Mouse (Mus musculus): ENCODE results near the gene Vsir. TPM values are rescaled to one million over a fixed set of nuclear protein-coding genes. Genes with fewer than 3 reads are reported as not detected.

Gene Vsir
- polyA plus RNA-seq, 1 experiment from 2014 or later, result 3.4 TPM

DNA sequence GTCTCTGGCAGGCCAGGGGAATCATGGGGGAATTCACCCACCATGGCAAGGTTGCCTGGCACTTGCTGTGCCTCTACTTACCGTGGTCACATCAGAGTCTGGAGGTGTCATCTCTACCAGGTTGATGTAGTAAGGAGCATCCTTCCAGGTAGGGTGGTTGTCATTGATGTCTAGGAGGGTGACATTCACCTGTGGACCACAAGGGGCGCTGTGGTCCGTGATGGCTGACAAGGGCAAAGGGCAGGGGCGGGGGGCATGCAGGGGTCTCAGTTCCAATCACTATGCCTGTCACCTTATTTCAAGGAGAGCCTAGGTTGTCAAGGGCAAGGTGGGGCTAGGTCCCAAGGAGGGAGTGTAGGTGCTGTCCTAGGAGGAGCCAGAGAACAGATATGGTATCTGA lies 73.0 kb downstream of the Vsir start:
- Histone ChIP-seq H3K27ac (no peak overlapping the region), H3K4me2 (no peak overlapping the region), H3K27me3 (peaks cover 5% of the 10 kb centered on the region; the same call in 1 of the 2 replicates), H3K4me3 (no peak overlapping the region), H3K9ac (no peak overlapping the region), H3K9me3 (no peaks in the 10 kb centered on the region), H3K36me3 (no peaks in the 10 kb centered on the region), H3K4me1 (no peaks in the 10 kb centered on the region)
- 21% methylated on average over 4 of the region's 4 CpGs for WGBS
- no peak for ATAC-seq (ENCODE audit: insufficient number of reproducible peaks, low FRiP score, low TSS enrichment, low read depth)

Other genes starting within 250 kb of the Vsir start
- gene Spock2, start 240.6 kb upstream of the Vsir start, polyA plus RNA-seq (2015; fragmentation: Nextera tagmentation; extraction: Ambion mirVana), result 11.0 and 11.6 TPM in 2 replicates
- 2.7 and 3.0 TPM in 2 replicates for gene Chst3, start 127.6 kb upstream of the Vsir start, polyA plus RNA-seq (2015; fragmentation: Nextera tagmentation; extraction: Ambion mirVana)
- 177 and 226 TPM in 2 replicates for gene Psap, start 69.2 kb upstream of the Vsir start, polyA plus RNA-seq (2015; fragmentation: Nextera tagmentation; extraction: Ambion mirVana)
- 1.2 and 4.0 TPM in 2 replicates for gene Gm17455, start 52.9 kb downstream of the Vsir start, polyA plus RNA-seq (2015; fragmentation: Nextera tagmentation; extraction: Ambion mirVana)